Mouse (Mus musculus) hindbrain, embryonic 16.5 days (tissue): ENCODE measurements at regions not wholly inside any gene's neighbourhood (a gene's known extent, or its start where the extent isn't known, plus 50 kb on each side); places are given as distances from the start of the nearest gene placed in this dataset.

Source experiments
- ATAC-seq: fragments of 200-750 bp; cut with Nextera tagmentation; 2 replicates; pipeline ENCODE4 v1.8.0; 2017; ENCODE audit warnings: moderate TSS enrichment, moderate library complexity
- H3K27ac ChIP-seq: fragments of 300-500 bp; sonication (generic); 2 replicates; pipeline ENCODE4 v1.5.1; 2014; ENCODE audit warnings: low read depth, mild to moderate bottlenecking, control low read depth, low read length, moderate library complexity
- H3K27me3 ChIP-seq: fragments of 300-500 bp; sonication (generic); replicated peaks from 2 replicates; pipeline ENCODE4 v1.6.1; 2014; ENCODE audit warnings: low read length; ENCODE audit not compliant: control insufficient read depth, insufficient read depth
- H3K36me3 ChIP-seq: fragments of 300-500 bp; sonication (generic); 2 replicates; pipeline ENCODE4 v1.6.1; 2014; ENCODE audit warnings: mild to moderate bottlenecking, low read length, moderate library complexity, mixed read lengths; ENCODE audit not compliant: control insufficient read depth, insufficient read depth
- H3K4me1 ChIP-seq: fragments of 300-500 bp; sonication (generic); 2 replicates; pipeline ENCODE4 v1.6.1; 2014; ENCODE audit warnings: low read depth, low read length; ENCODE audit not compliant: control insufficient read depth, insufficient read depth
- H3K4me2 ChIP-seq: fragments of 300-500 bp; sonication (generic); 2 replicates; pipeline ENCODE4 v1.6.1; 2014; ENCODE audit warnings: mild to moderate bottlenecking, low read length, control low read depth, moderate library complexity
- H3K4me3 ChIP-seq: fragments of 300-500 bp; sonication (generic); 2 replicates; pipeline ENCODE4 v1.5.1; 2014; ENCODE audit warnings: mild to moderate bottlenecking, low read length, control low read depth, moderate library complexity
- H3K9ac ChIP-seq: fragments of 300-500 bp; sonication (generic); 2 replicates; pipeline ENCODE4 v1.6.1; 2014; ENCODE audit warnings: low read depth, mild to moderate bottlenecking, control low read depth, low read length, moderate library complexity
- H3K9me3 ChIP-seq: fragments of 300-500 bp; sonication (generic); 2 replicates; pipeline ENCODE4 v1.6.1; 2014; ENCODE audit warnings: mild to moderate bottlenecking, low read length, moderate library complexity; ENCODE audit not compliant: control insufficient read depth
- WGBS: fragments of 180-500 bp; shearing (Covaris S2); extraction: QIAGEN DNeasy Blood & Tissue Kit; methylation state at CpG from one replicate; pipeline ENCODE4 v1.1.7; 2014; 5-methylcytosine and 5-hydroxymethylcytosine counted together

- H3K27me3 ChIP-seq = no peaks in the 10 kb centered on the region
These were observed 613.9 kb upstream of the 2610301B20Rik start for GRCm38 (mm10) chr4:10260351-10260750.

GRCm38 (mm10) chr4:10265942-10266341 is 608.4 kb upstream of the 2610301B20Rik start:
- Histone ChIP-seq H3K4me2 (no peak overlapping the region), H3K9me3 (no peaks in the 10 kb centered on the region), H3K27ac (no peak overlapping the region), H3K4me3 (no peak overlapping the region), H3K36me3 (no peaks in the 10 kb centered on the region), H3K9ac (no peak overlapping the region), H3K4me1 (no peaks in the 10 kb centered on the region), H3K27me3 (no peaks in the 10 kb centered on the region)
- WGBS = 90% methylated on average over 2 of the region's 2 CpGs
- no peak for ATAC-seq

More at GRCm38 (mm10) chr4:10260351-10260750, 613.9 kb upstream of the 2610301B20Rik start:
- Histone ChIP-seq H3K27ac (no peak overlapping the region), H3K9me3 (no peaks in the 10 kb centered on the region), H3K4me1 (no peaks in the 10 kb centered on the region), H3K4me2 (no peak overlapping the region), H3K9ac (no peak overlapping the region), H3K4me3 (no peak overlapping the region), H3K36me3 (no peaks in the 10 kb centered on the region)
- 83% methylated on average over 6 of the region's 6 CpGs for WGBS
- ATAC-seq = no peak

GRCm38 (mm10) chr4:10285562-10285961 is 588.7 kb upstream of the 2610301B20Rik start:
- no peak overlapping the region for H3K9ac ChIP-seq
- no peaks in the 10 kb centered on the region for H3K4me1 ChIP-seq
- no peak overlapping the region for H3K4me3 ChIP-seq
- H3K27ac ChIP-seq = no peak overlapping the region
- H3K36me3 ChIP-seq = no peaks in the 10 kb centered on the region
- no peak for ATAC-seq
- no peak overlapping the region for H3K4me2 ChIP-seq
- 68% methylated on average over 2 of the region's 2 CpGs for WGBS
- H3K9me3 ChIP-seq = no peaks in the 10 kb centered on the region
- no peaks in the 10 kb centered on the region for H3K27me3 ChIP-seq

GRCm38 (mm10) chr4:10290326-10290725 is 584.0 kb upstream of the 2610301B20Rik start:
- Histone ChIP-seq H3K4me3 (no peak overlapping the region), H3K9me3 (no peaks in the 10 kb centered on the region), H3K4me1 (no peaks in the 10 kb centered on the region), H3K27me3 (no peaks in the 10 kb centered on the region), H3K27ac (no peak overlapping the region), H3K36me3 (no peaks in the 10 kb centered on the region), H3K9ac (no peak overlapping the region), H3K4me2 (no peak overlapping the region)
- 63% methylated on average over 3 of the region's 3 CpGs for WGBS
- ATAC-seq = no peak

GRCm38 (mm10) chr4:10295012-10295530 is 579.2 kb upstream of the 2610301B20Rik start:
- ATAC-seq = no peak

GRCm38 (mm10) chr4:10296220-10296619 is 578.1 kb upstream of the 2610301B20Rik start:
- Histone ChIP-seq H3K4me3 (no peak overlapping the region), H3K36me3 (no peaks in the 10 kb centered on the region), H3K4me1 (no peaks in the 10 kb centered on the region), H3K9ac (no peak overlapping the region), H3K27me3 (no peaks in the 10 kb centered on the region), H3K9me3 (no peaks in the 10 kb centered on the region), H3K4me2 (no peak overlapping the region), H3K27ac (no peak overlapping the region)
- 91% methylated on average over 1 of the region's 1 CpGs for WGBS
- ATAC-seq = no peak

More at GRCm38 (mm10) chr4:10295012-10295530, 579.2 kb upstream of the 2610301B20Rik start:
- Histone ChIP-seq H3K27me3 (no peaks in the 10 kb centered on the region), H3K4me3 (no peak overlapping the region), H3K9me3 (no peaks in the 10 kb centered on the region), H3K4me2 (no peak overlapping the region), H3K9ac (no peak overlapping the region), H3K27ac (no peak overlapping the region), H3K36me3 (no peaks in the 10 kb centered on the region), H3K4me1 (no peaks in the 10 kb centered on the region)
- WGBS = 83% methylated on average over 4 of the region's 4 CpGs

- WGBS = 77% methylated on average over 5 of the region's 5 CpGs
- H3K9ac ChIP-seq = no peak overlapping the region
- H3K27me3 ChIP-seq = no peaks in the 10 kb centered on the region
- no peaks in the 10 kb centered on the region for H3K36me3 ChIP-seq
- no peaks in the 10 kb centered on the region for H3K4me1 ChIP-seq
- H3K27ac ChIP-seq = no peak overlapping the region
- H3K4me3 ChIP-seq = no peak overlapping the region
- H3K4me2 ChIP-seq = no peak overlapping the region
- ATAC-seq = no peak
- no peaks in the 10 kb centered on the region for H3K9me3 ChIP-seq
These were observed 562.4 kb upstream of the 2610301B20Rik start for GRCm38 (mm10) chr4:10311886-10312285.

GRCm38 (mm10) chr4:10315144-10315543 is 559.2 kb upstream of the 2610301B20Rik start:
- Histone ChIP-seq H3K4me2 (no peak overlapping the region), H3K9me3 (no peaks in the 10 kb centered on the region), H3K9ac (no peak overlapping the region), H3K27me3 (no peaks in the 10 kb centered on the region), H3K36me3 (no peaks in the 10 kb centered on the region), H3K4me3 (no peak overlapping the region), H3K4me1 (no peaks in the 10 kb centered on the region), H3K27ac (no peak overlapping the region)
- ATAC-seq = no peak
- 71% methylated on average over 4 of the region's 4 CpGs for WGBS

- no peak overlapping the region for H3K4me3 ChIP-seq
- no peak overlapping the region for H3K9ac ChIP-seq
- no peaks in the 10 kb centered on the region for H3K36me3 ChIP-seq
- H3K9me3 ChIP-seq = no peaks in the 10 kb centered on the region
- no peaks in the 10 kb centered on the region for H3K4me1 ChIP-seq
- no peaks in the 10 kb centered on the region for H3K27me3 ChIP-seq
- WGBS = 62% methylated on average over 3 of the region's 3 CpGs
- no peak overlapping the region for H3K4me2 ChIP-seq
- no peak for ATAC-seq
- no peak overlapping the region for H3K27ac ChIP-seq
These were observed 558.4 kb upstream of the 2610301B20Rik start for GRCm38 (mm10) chr4:10315875-10316274.

- Histone ChIP-seq H3K4me1 (no peaks in the 10 kb centered on the region), H3K9me3 (no peaks in the 10 kb centered on the region), H3K9ac (no peak overlapping the region), H3K4me3 (no peak overlapping the region), H3K4me2 (no peak overlapping the region), H3K27me3 (no peaks in the 10 kb centered on the region), H3K27ac (no peak overlapping the region), H3K36me3 (no peaks in the 10 kb centered on the region)
- WGBS = 73% methylated on average over 2 of the region's 2 CpGs
- ATAC-seq = no peak
These were observed 530.2 kb upstream of the 2610301B20Rik start for GRCm38 (mm10) chr4:10344147-10344546.
